Mouse (Mus musculus): Measurements from ENCODE around the gene Ube4b. TPM values are rescaled to one million over a fixed set of nuclear protein-coding genes. Genes with fewer than 3 reads are reported as not detected.

Ube4b gene
- total and polyA plus RNA-seq, 3 experiments = 28.4 to 104 (median 71.0) TPM

DNA sequence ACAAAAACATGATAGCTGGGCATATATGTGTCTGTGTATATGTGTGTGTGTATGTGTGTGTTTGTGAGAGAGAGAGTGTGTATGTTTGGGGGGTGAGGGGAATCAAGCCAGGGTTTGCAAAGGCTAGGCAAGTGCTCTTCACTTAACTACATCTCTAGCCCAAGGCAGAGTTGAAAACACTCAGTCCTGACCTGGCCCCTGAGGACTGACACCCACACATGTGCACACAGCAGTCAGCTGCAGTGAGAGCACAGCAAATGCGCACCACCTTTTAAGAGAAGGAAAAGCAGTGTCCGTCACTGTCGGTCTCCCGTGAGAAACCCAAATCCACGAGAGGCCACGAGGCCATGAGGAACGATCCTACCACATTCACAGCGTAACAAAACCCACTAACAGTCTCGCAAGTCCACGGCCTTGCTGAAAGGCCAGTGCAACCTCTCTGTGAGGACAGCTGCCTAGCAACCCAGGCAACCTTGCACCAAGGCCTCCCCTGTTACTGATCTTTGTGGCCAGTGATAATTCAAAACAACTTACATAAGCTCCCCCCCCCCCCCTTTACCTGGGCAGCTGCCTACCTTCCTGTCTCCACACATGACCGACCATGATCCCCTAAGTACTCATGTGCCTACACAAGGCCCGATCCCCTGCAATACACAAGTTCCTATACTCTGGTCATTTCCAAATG lies 33.1 kb downstream of the Ube4b start:
- no peak overlapping the region for H3K9ac ChIP-seq (ENCODE audit: control insufficient read depth, low read depth, low read length, poor library complexity, severe bottlenecking)
- no peaks in the 10 kb centered on the region for H3K27me3 ChIP-seq (ENCODE audit: control insufficient read depth in 1 of 2, insufficient read depth in 2 of 2, low read length in 2 of 2)
- no peak for DNase-seq (ENCODE audit: low read depth, low spot score)
- H3K4me3 ChIP-seq (ENCODE audit: control insufficient read depth in 1 of 2, insufficient read depth in 1 of 2, low read depth in 2 of 2, low read length in 2 of 2) = no peak overlapping the region
- peaks cover 0 to 2% of the 10 kb centered on the region in 2 experiments; a peak in 1 of 4 replicates for H3K4me1 ChIP-seq (ENCODE audit: control insufficient read depth in 1 of 2, insufficient read depth in 2 of 2, low read length in 2 of 2)
- H3K36me3 ChIP-seq (ENCODE audit: control insufficient read depth in 1 of 2, insufficient read depth in 2 of 2, low read length in 2 of 2) = peaks cover 0 to 4% of the 10 kb centered on the region in 2 experiments; a peak in 2 of 4 replicates
- H3K9me3 ChIP-seq (replicated peaks; ENCODE audit: insufficient read depth, low read length) = no peaks in the 10 kb centered on the region
- no peak overlapping the region for H3K27ac ChIP-seq (ENCODE audit: control insufficient read depth, low read depth, low read length)
- H3K79me2 ChIP-seq (ENCODE audit: control insufficient read depth, insufficient read depth, low read length, poor library complexity) = no peaks in the 10 kb centered on the region
- TF ChIP-seq TCF12 (IDR thresholded peaks at IDR 0.05; ENCODE audit: low read depth, low read length) (no peak), MAZ (IDR thresholded peaks at IDR 0.05; ENCODE audit: low read depth, low read length) (no peak), ZC3H11A (IDR thresholded peaks at IDR 0.05; ENCODE audit: low read depth, low read length) (no peak), TAL1 (IDR thresholded peaks at IDR 0.05; ENCODE audit: low read length) (no peak), POLR2AphosphoS2 (IDR thresholded peaks at IDR 0.05; ENCODE audit: low read length) (no peak)

DNA sequence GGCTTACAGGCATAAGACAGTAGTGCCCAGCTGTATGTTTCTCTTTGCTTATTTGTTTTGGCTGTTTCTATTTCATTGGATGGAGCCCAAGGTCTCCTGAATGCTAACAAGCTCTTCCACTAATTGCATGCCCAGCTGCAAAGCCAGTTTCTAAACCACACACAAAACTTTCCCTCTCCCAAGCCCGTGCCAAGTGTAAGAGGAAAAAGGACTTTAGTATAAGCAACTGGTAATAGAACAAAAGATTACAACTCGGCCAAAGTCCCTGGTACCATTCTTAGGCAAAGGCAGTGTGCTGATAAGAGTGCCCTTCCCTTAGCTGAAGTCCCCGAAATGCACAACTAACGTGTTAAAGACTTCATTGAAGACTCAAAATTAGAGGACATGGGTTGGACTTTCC lies 34.2 kb downstream of the Ube4b start:
- no peak overlapping the region for H3K4me3 ChIP-seq (ENCODE audit: control insufficient read depth in 1 of 2, insufficient read depth in 1 of 2, low read depth in 2 of 2, low read length in 2 of 2)
- no peak for DNase-seq (ENCODE audit: low read depth, low spot score)
- no peaks in the 10 kb centered on the region for H3K27me3 ChIP-seq (ENCODE audit: control insufficient read depth in 1 of 2, insufficient read depth in 2 of 2, low read length in 2 of 2)
- H3K4me1 ChIP-seq (ENCODE audit: control insufficient read depth in 1 of 2, insufficient read depth in 2 of 2, low read length in 2 of 2) = no peaks in the 10 kb centered on the region
- no peaks in the 10 kb centered on the region for H3K79me2 ChIP-seq (ENCODE audit: control insufficient read depth, insufficient read depth, low read length, poor library complexity)
- no peak overlapping the region for H3K9ac ChIP-seq (ENCODE audit: control insufficient read depth, low read depth, low read length, poor library complexity, severe bottlenecking)
- no peak overlapping the region for H3K27ac ChIP-seq (ENCODE audit: control insufficient read depth, low read depth, low read length)
- H3K9me3 ChIP-seq (replicated peaks; ENCODE audit: insufficient read depth, low read length) = no peaks in the 10 kb centered on the region
- no peaks in the 10 kb centered on the region; a peak in 2 of 4 replicates for H3K36me3 ChIP-seq (ENCODE audit: control insufficient read depth in 1 of 2, insufficient read depth in 2 of 2, low read length in 2 of 2)
- no peak for TF ChIP-seq NELFE (IDR thresholded peaks at IDR 0.05; ENCODE audit: low read depth, low read length)
- no peak for TF ChIP-seq POLR2AphosphoS5 (IDR thresholded peaks at IDR 0.05; ENCODE audit: borderline replicate concordance, low read depth, low read length)
- no peak for TF ChIP-seq POLR2A (IDR thresholded peaks at IDR 0.05; ENCODE audit: control insufficient read depth in 1 of 2, insufficient read depth in 1 of 2, low read depth in 1 of 2, low read length in 2 of 2, poor library complexity in 1 of 2)
- no peak for TF ChIP-seq HCFC1 (IDR thresholded peaks at IDR 0.05; ENCODE audit: low read depth, low read length)
- TF ChIP-seq MEF2A (IDR thresholded peaks at IDR 0.05; ENCODE audit: extremely low read depth, insufficient replicate concordance, low read depth, low read length, poor library complexity, severe bottlenecking) = no peak
- no peak for TF ChIP-seq SIN3A (IDR thresholded peaks at IDR 0.05; ENCODE audit: low read length)
- no peak for TF ChIP-seq RAD21 (IDR thresholded peaks at IDR 0.05; ENCODE audit: low read depth, low read length)
- no peak for TF ChIP-seq TBP (IDR thresholded peaks at IDR 0.05; ENCODE audit: low read depth, low read length)
- no peak for TF ChIP-seq E2F4 (IDR thresholded peaks at IDR 0.05; ENCODE audit: borderline replicate concordance, low read depth, low read length)
- no peak for TF ChIP-seq MYC (IDR thresholded peaks at IDR 0.05; ENCODE audit: low read depth, low read length)
- no peak for TF ChIP-seq CTCF (IDR thresholded peaks at IDR 0.05 in 2 of 3, conservative IDR thresholded peaks at IDR 0.05 in 1 of 3; ENCODE audit: control insufficient read depth in 1 of 3, insufficient read depth in 1 of 3, low read depth in 2 of 3, low read length in 3 of 3, poor library complexity in 1 of 3, severe bottlenecking in 1 of 3)
- TF ChIP-seq GABPA (IDR thresholded peaks at IDR 0.05; ENCODE audit: low read depth, low read length) = no peak
- TF ChIP-seq EP300 (IDR thresholded peaks at IDR 0.05; ENCODE audit: low read depth in 1 of 2, low read length in 2 of 2) = no peak
- no peak for TF ChIP-seq SMC3 (IDR thresholded peaks at IDR 0.05; ENCODE audit: low read depth, low read length)
- TF ChIP-seq ZNF384 (IDR thresholded peaks at IDR 0.05; ENCODE audit: low read depth, low read length) = no peak
- TF ChIP-seq NRF1 (IDR thresholded peaks at IDR 0.05; ENCODE audit: insufficient read depth, low read depth, low read length, poor library complexity, severe bottlenecking) = no peak
- TF ChIP-seq RCOR1 (IDR thresholded peaks at IDR 0.05; ENCODE audit: low read depth, low read length) = no peak
- no peak for TF ChIP-seq ZC3H11A (IDR thresholded peaks at IDR 0.05; ENCODE audit: low read depth, low read length)
- no peak for TF ChIP-seq BHLHE40 (IDR thresholded peaks at IDR 0.05; ENCODE audit: borderline replicate concordance, low read depth, low read length)

All from MEL (cell line).